Mouse (Mus musculus) c-Kit-negative CD71-positive TER-119-positive erythroid progenitor cells, embryonic 14.5 days (primary cell): ENCODE data around the gene Ppp1r8.

Experiments used
- DNase-seq: peaks from one replicate; pipeline ENCODE4 v3.0.0-alpha.2; 2013; ENCODE audit warnings: low read depth, low spot score

Ppp1r8 gene

DNA sequence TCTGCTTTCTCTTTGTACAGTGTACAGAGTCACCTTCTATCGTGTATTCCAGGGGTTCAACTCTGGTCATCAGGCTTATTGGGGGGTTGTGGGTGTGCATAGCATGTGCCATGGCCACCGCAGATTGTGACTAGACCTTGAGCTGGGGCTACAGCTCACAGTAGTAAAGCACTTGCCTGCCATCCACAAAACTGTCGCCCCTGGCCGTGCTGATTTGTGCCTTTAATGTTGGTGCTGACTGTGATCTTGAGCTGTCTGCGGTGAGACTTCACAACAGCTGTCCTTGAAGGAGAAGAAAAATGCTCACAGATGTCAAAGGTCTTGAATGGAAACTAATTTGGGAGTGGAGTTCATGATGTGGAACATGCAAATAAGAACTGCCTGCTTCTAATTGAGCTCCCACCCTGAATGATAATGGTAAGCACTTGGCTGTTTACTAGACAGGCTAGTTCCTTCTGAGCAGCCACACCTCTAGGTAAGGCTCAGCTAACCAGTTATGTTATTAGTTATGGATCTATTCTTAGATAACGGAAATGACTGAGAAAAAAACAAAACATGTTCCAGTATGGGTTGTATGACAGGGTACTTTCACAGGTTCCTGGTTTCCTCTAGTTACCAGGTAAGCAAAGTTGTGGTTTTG is 64.3 kb downstream of the Ppp1r8 start:
- DNase-seq: no peak
